Mouse (Mus musculus) kidney, adult 2 months (tissue): ENCODE data around the gene Cracr2a. TPM values are rescaled to one million over a fixed set of nuclear protein-coding genes. Genes with fewer than 3 reads are reported as not detected.
"Not testable (repeated sequence)": the region's sequence is repeated elsewhere in the genome, so short reads cannot be mapped to it uniquely, and the experiment has no call there.

Experiments
- DNase-seq: peaks from one replicate; pipeline ENCODE4 v3.0.0; 2021
- H3K27ac ChIP-seq: fragments of 200-500 bp; 2 replicates; pipeline ENCODE4 v1.5.1; 2012; ENCODE audit warnings: low read depth, low read length, control low read depth, inconsistent platforms; ENCODE audit not compliant: insufficient read depth
- H3K27me3 ChIP-seq: fragments of 200-500 bp; replicated peaks from 2 replicates; pipeline ENCODE4 v1.6.1; 2012; ENCODE audit warnings: mild to moderate bottlenecking, moderate library complexity, low read length, inconsistent platforms; ENCODE audit not compliant: control insufficient read depth, insufficient read depth
- H3K36me3 ChIP-seq: fragments of 200-500 bp; 2 replicates; pipeline ENCODE4 v1.6.1; 2012; ENCODE audit warnings: mild to moderate bottlenecking, moderate library complexity, low read length, inconsistent platforms; ENCODE audit not compliant: control insufficient read depth, insufficient read depth
- H3K4me1 ChIP-seq: fragments of 200-500 bp; 2 replicates; pipeline ENCODE4 v1.6.1; 2011; ENCODE audit warnings: low read length; ENCODE audit not compliant: control insufficient read depth, insufficient read depth
- H3K4me3 ChIP-seq: fragments of 200-500 bp; 2 replicates; pipeline ENCODE4 v1.5.1; 2011; ENCODE audit warnings: mild to moderate bottlenecking, low read depth, low read length, control low read depth; ENCODE audit not compliant: insufficient read depth
- CTCF ChIP-seq: fragments of 200-500 bp; conservative IDR thresholded peaks from 2 replicates; pipeline ENCODE4 v1.5.1; 2011; ENCODE audit warnings: low read depth, mild to moderate bottlenecking, control low read depth, low read length, moderate library complexity, mixed read lengths; ENCODE audit not compliant: insufficient read depth, insufficient read length
- POLR2A ChIP-seq: fragments of 200-500 bp; IDR thresholded peaks from one replicate; pipeline ENCODE4 v1.6.1; 2011; ENCODE audit warnings: low read depth, low read length, control low read depth
- WGBS: fragments of 180-500 bp; shearing (Covaris S2); methylation state at CpG from one replicate; pipeline ENCODE4 v1.1.7; 2018; 5-methylcytosine and 5-hydroxymethylcytosine counted together
- polyA plus RNA-seq: library from polyadenylated mRNA; depleted of rRNA; stranded (reverse); fragments of >200 nt; gene quantifications from 2 replicates; pipeline ENCODE4 v1.2.3, GENCODE M21; 2012; rRNA removed

The Cracr2a gene
- polyA plus RNA-seq = 0.27 and 0.59 TPM in 2 replicates

GRCm38 (mm10) chr6:127561231-127562020, at the start of gene Cracr2a:
Cracr2a (plus strand) TSS chr6:127561338.
- H3K4me3 ChIP-seq = peak within 1 kb of the TSS; percentile 57
- no peak within 1 kb of the TSS for H3K27ac ChIP-seq
- DNase-seq = peak; percentile 77
- TF ChIP-seq POLR2A (no peak), CTCF (peak; percentile 67)
- H3K36me3 ChIP-seq = no peaks in the 10 kb centered on the region
- no peaks in the 10 kb centered on the region for H3K4me1 ChIP-seq
- no peaks in the 10 kb centered on the region for H3K27me3 ChIP-seq
- under 1% methylated on average over 22 of the region's 22 CpGs for WGBS

- H3K27ac ChIP-seq, H3K4me3 ChIP-seq, H3K27me3 ChIP-seq, H3K36me3 ChIP-seq, DNase-seq, H3K4me1 ChIP-seq: not testable (repeated sequence)
- WGBS = 85% methylated on average over 7 of the region's 12 CpGs
Measured at GRCm38 (mm10) chr6:127513776-127514175, 47.4 kb upstream of the Cracr2a start.

- no peaks in the 10 kb centered on the region for H3K36me3 ChIP-seq
- no peaks in the 10 kb centered on the region for H3K27me3 ChIP-seq
- H3K4me1 ChIP-seq = no peaks in the 10 kb centered on the region
- 32% methylated on average over 8 of the region's 8 CpGs for WGBS
- no peak overlapping the region for H3K27ac ChIP-seq
- no peak overlapping the region for H3K4me3 ChIP-seq
- no peak for TF ChIP-seq CTCF
- TF ChIP-seq POLR2A = no peak
- DNase-seq = peak; percentile 9
Measured at GRCm38 (mm10) chr6:127521176-127521575, 40.0 kb upstream of the Cracr2a start.

- Histone ChIP-seq H3K27ac (no peak overlapping the region), H3K4me3 (no peak overlapping the region), H3K4me1 (no peaks in the 10 kb centered on the region), H3K27me3 (no peaks in the 10 kb centered on the region), H3K36me3 (no peaks in the 10 kb centered on the region)
- TF ChIP-seq CTCF = no peak
- no peak for TF ChIP-seq POLR2A
- DNase-seq = no peak
- WGBS = 25% methylated on average over 9 of the region's 9 CpGs
Measured at GRCm38 (mm10) chr6:127522326-127522725, 38.8 kb upstream of the Cracr2a start.

- Histone ChIP-seq H3K36me3 (no peaks in the 10 kb centered on the region), H3K4me1 (no peaks in the 10 kb centered on the region), H3K27ac (no peak overlapping the region), H3K4me3 (no peak overlapping the region), H3K27me3 (no peaks in the 10 kb centered on the region)
- 45% methylated on average over 8 of the region's 8 CpGs for WGBS
- TF ChIP-seq CTCF = peak; percentile 77
- TF ChIP-seq POLR2A = no peak
- DNase-seq = peak; percentile 38
Measured at GRCm38 (mm10) chr6:127524442-127524841, 36.7 kb upstream of the Cracr2a start.

GRCm38 (mm10) chr6:127528625-127529024, 32.5 kb upstream of the Cracr2a start:
- H3K4me1 ChIP-seq = no peaks in the 10 kb centered on the region
- H3K27ac ChIP-seq = no peak overlapping the region
- TF ChIP-seq CTCF (no peak), POLR2A (no peak)
- H3K4me3 ChIP-seq = no peak overlapping the region
- WGBS = 78% methylated on average over 7 of the region's 7 CpGs
- no peaks in the 10 kb centered on the region for H3K27me3 ChIP-seq
- no peaks in the 10 kb centered on the region for H3K36me3 ChIP-seq
- DNase-seq = no peak

GRCm38 (mm10) chr6:127529451-127529850, 31.7 kb upstream of the Cracr2a start:
- H3K4me1 ChIP-seq = no peaks in the 10 kb centered on the region
- no peaks in the 10 kb centered on the region for H3K36me3 ChIP-seq
- H3K27me3 ChIP-seq = no peaks in the 10 kb centered on the region
- peak; percentile 79 for DNase-seq
- no peak overlapping the region for H3K27ac ChIP-seq
- no peak overlapping the region for H3K4me3 ChIP-seq
- 62% methylated on average over 2 of the region's 2 CpGs for WGBS
- TF ChIP-seq POLR2A = no peak
- TF ChIP-seq CTCF = no peak
